Mouse (Mus musculus): Measurements from ENCODE around the gene Tfdp2.
A peak's percentile ranks its signal among the peaks of the same experiment; 100 is the strongest.

Gene Tfdp2

GRCm38 (mm10) chr9:96228285-96228684, 32.2 kb downstream of the Tfdp2 start:
- DNase-seq (ENCODE audit: low read depth, low spot score) = no peak

- no peak for DNase-seq (ENCODE audit: low read depth, low spot score)
These were observed 34.2 kb downstream of the Tfdp2 start for GRCm38 (mm10) chr9:96230271-96230670.

GRCm38 (mm10) chr9:96235477-96235876, 39.4 kb downstream of the Tfdp2 start:
- DNase-seq (ENCODE audit: low read depth, low spot score) = no peak

GRCm38 (mm10) chr9:96237391-96237790, 41.3 kb downstream of the Tfdp2 start:
- no peak for DNase-seq (ENCODE audit: low read depth, low spot score)

- no peak for DNase-seq (ENCODE audit: low read depth, low spot score)
These were observed 42.2 kb downstream of the Tfdp2 start for GRCm38 (mm10) chr9:96238286-96238685.

GRCm38 (mm10) chr9:96241134-96242097, 45.3 kb downstream of the Tfdp2 start:
- DNase-seq (ENCODE audit: low read depth, low spot score) = no peak

GRCm38 (mm10) chr9:96243915-96244314, 47.8 kb downstream of the Tfdp2 start:
- DNase-seq (ENCODE audit: low read depth, low spot score) = no peak

GRCm38 (mm10) chr9:96254812-96255211, 58.7 kb downstream of the Tfdp2 start:
- DNase-seq (ENCODE audit: low read depth, low spot score) = no peak

GRCm38 (mm10) chr9:96258478-96258877, 62.4 kb downstream of the Tfdp2 start:
- DNase-seq (ENCODE audit: low read depth, low spot score) = no peak

GRCm38 (mm10) chr9:96259017-96259512, 63.0 kb downstream of the Tfdp2 start:
- DNase-seq (ENCODE audit: low read depth, low spot score) = peak; percentile 85

- DNase-seq (ENCODE audit: low read depth, low spot score) = no peak
These were observed 63.9 kb downstream of the Tfdp2 start for GRCm38 (mm10) chr9:96259753-96260520.

GRCm38 (mm10) chr9:96261101-96261500, 65.0 kb downstream of the Tfdp2 start:
- DNase-seq (ENCODE audit: low read depth, low spot score) = no peak

GRCm38 (mm10) chr9:96261980-96262379, 65.9 kb downstream of the Tfdp2 start:
- no peak for DNase-seq (ENCODE audit: low read depth, low spot score)

- DNase-seq (ENCODE audit: low read depth, low spot score) = no peak
These were observed 70.9 kb downstream of the Tfdp2 start for GRCm38 (mm10) chr9:96266793-96267558.

GRCm38 (mm10) chr9:96267559-96267948, 71.5 kb downstream of the Tfdp2 start:
- DNase-seq (ENCODE audit: low read depth, low spot score) = no peak

- DNase-seq (ENCODE audit: low read depth, low spot score) = no peak
These were observed 73.7 kb downstream of the Tfdp2 start for GRCm38 (mm10) chr9:96269726-96270125.

- no peak for DNase-seq (ENCODE audit: low read depth, low spot score)
These were observed 79.5 kb downstream of the Tfdp2 start for GRCm38 (mm10) chr9:96275543-96275942.

- no peak for DNase-seq (ENCODE audit: low read depth, low spot score)
These were observed 85.4 kb downstream of the Tfdp2 start for GRCm38 (mm10) chr9:96281497-96281896.

- no peak for DNase-seq (ENCODE audit: low read depth, low spot score)
These were observed 86.0 kb downstream of the Tfdp2 start for GRCm38 (mm10) chr9:96282082-96282481.

- no peak for DNase-seq (ENCODE audit: low read depth, low spot score)
These were observed 88.8 kb downstream of the Tfdp2 start for GRCm38 (mm10) chr9:96284916-96285315.

GRCm38 (mm10) chr9:96292144-96292543, 96.1 kb downstream of the Tfdp2 start:
- DNase-seq (ENCODE audit: low read depth, low spot score) = no peak

All from forelimb bud, embryonic 11.5 days (tissue).